Mouse (Mus musculus) lung, postnatal 0 days (tissue): ENCODE results near the gene Mettl16. TPM values are rescaled to one million over a fixed set of nuclear protein-coding genes. Genes with fewer than 3 reads are reported as not detected.
A peak's percentile ranks its signal among the peaks of the same experiment; 100 is the strongest.

ENCODE experiments used
- ATAC-seq: fragments of 200-750 bp; cut with Nextera tagmentation; 2 replicates; pipeline ENCODE4 v1.8.0; 2017; ENCODE audit warnings: moderate library complexity
- DNase-seq: peaks from one replicate; pipeline ENCODE4 v3.0.0-alpha.2; 2016; ENCODE audit warnings: low spot score
- H3K27ac ChIP-seq: fragments of 300-500 bp; sonication (generic); 2 replicates; pipeline ENCODE4 v1.5.1; 2014; ENCODE audit warnings: antibody characterized with exemption, mild to moderate bottlenecking, low read length, mixed read lengths
- H3K27me3 ChIP-seq: fragments of 300-500 bp; sonication (generic); replicated peaks from 2 replicates; pipeline ENCODE4 v1.6.1; 2014; ENCODE audit warnings: low read length, mixed read lengths; ENCODE audit not compliant: insufficient read depth
- H3K36me3 ChIP-seq: fragments of 300-500 bp; sonication (generic); 2 replicates; pipeline ENCODE4 v1.6.1; 2014; ENCODE audit warnings: low read length, mixed read lengths; ENCODE audit not compliant: insufficient read depth
- H3K4me1 ChIP-seq: fragments of 300-500 bp; sonication (generic); 2 replicates; pipeline ENCODE4 v1.6.1; 2014; ENCODE audit warnings: antibody characterized with exemption, low read depth, low read length, mixed read lengths; ENCODE audit not compliant: insufficient read depth
- H3K4me2 ChIP-seq: fragments of 300-500 bp; sonication (generic); replicated peaks from 2 replicates; pipeline ENCODE4 v1.6.1; 2014; ENCODE audit warnings: low read depth, mild to moderate bottlenecking, low read length, moderate library complexity, mixed read lengths
- H3K4me3 ChIP-seq: fragments of 300-500 bp; sonication (generic); 2 replicates; pipeline ENCODE4 v1.5.1; 2014; ENCODE audit warnings: low read depth, low read length
- H3K9ac ChIP-seq: fragments of 300-500 bp; sonication (generic); replicated peaks from 2 replicates; pipeline ENCODE4 v1.6.1; 2014; ENCODE audit warnings: low read depth, mild to moderate bottlenecking
- H3K9me3 ChIP-seq: fragments of 300-500 bp; sonication (generic); 2 replicates; pipeline ENCODE4 v1.6.1; 2016; ENCODE audit warnings: low read length, mixed read lengths
- CTCF ChIP-seq: IDR thresholded peaks from 2 replicates; pipeline ENCODE4 v1.5.1; 2016; ENCODE audit warnings: antibody characterized with exemption, mild to moderate bottlenecking
- EP300 ChIP-seq: IDR thresholded peaks from 2 replicates; pipeline ENCODE4 v1.6.1; 2016; ENCODE audit warnings: antibody characterized with exemption, mild to moderate bottlenecking, control low read depth
- WGBS: fragments of 180-500 bp; shearing (Covaris S2); extraction: QIAGEN DNeasy Blood & Tissue Kit; methylation state at CpG from one replicate; pipeline ENCODE4 v1.1.7; 2014; 5-methylcytosine and 5-hydroxymethylcytosine counted together
- microRNA-seq: library from miRNA; unstranded; fragments of <30 nt; microRNA quantifications from one replicate; pipeline ENCODE4, GENCODE M21; 2016
- polyA plus RNA-seq: library from polyadenylated mRNA; unstranded; fragments of >200 nt; fragmentation: Nextera tagmentation; extraction: Ambion mirVana; gene quantifications from 2 replicates; pipeline ENCODE4 v1.2.1, GENCODE M21; 2015

The Mettl16 gene
- polyA plus RNA-seq, 1 experiment from 2014 or later = 13.7 TPM

- ATAC-seq (no peak), DNase-seq (no peak)
- H3K4me3 ChIP-seq = no peak overlapping the region
- no peak overlapping the region for H3K9ac ChIP-seq
- WGBS = 87% methylated on average over 13 of the region's 13 CpGs
- no peaks in the 10 kb centered on the region for H3K27me3 ChIP-seq
- no peaks in the 10 kb centered on the region; the same call in none of the 2 replicates for H3K4me1 ChIP-seq
- TF ChIP-seq CTCF (no peak), EP300 (no peak)
- no peak overlapping the region for H3K4me2 ChIP-seq
- no peaks in the 10 kb centered on the region for H3K9me3 ChIP-seq
- no peak overlapping the region for H3K27ac ChIP-seq
- no peaks in the 10 kb centered on the region for H3K36me3 ChIP-seq
These were observed 97.6 kb downstream of the Mettl16 start for GRCm38 (mm10) chr11:74868046-74868760.

- no peaks in the 10 kb centered on the region; the same call in none of the 2 replicates for H3K4me1 ChIP-seq
- H3K9me3 ChIP-seq = no peaks in the 10 kb centered on the region
- TF ChIP-seq EP300 = no peak
- no peak for TF ChIP-seq CTCF
- H3K27ac ChIP-seq = no peak overlapping the region
- H3K4me2 ChIP-seq = no peak overlapping the region
- DNase-seq = no peak
- 81% methylated on average over 6 of the region's 6 CpGs for WGBS
- no peak overlapping the region for H3K4me3 ChIP-seq
- no peaks in the 10 kb centered on the region for H3K36me3 ChIP-seq
- no peaks in the 10 kb centered on the region for H3K27me3 ChIP-seq
- ATAC-seq = no peak
- no peak overlapping the region for H3K9ac ChIP-seq
These were observed 99.0 kb downstream of the Mettl16 start for GRCm38 (mm10) chr11:74869603-74870002.

- Histone ChIP-seq H3K9me3 (no peaks in the 10 kb centered on the region), H3K4me3 (no peak overlapping the region), H3K27me3 (no peaks in the 10 kb centered on the region), H3K36me3 (no peaks in the 10 kb centered on the region), H3K9ac (no peak overlapping the region), H3K27ac (no peak overlapping the region; the same call in 1 of the 2 replicates), H3K4me1 (no peaks in the 10 kb centered on the region; the same call in none of the 2 replicates), H3K4me2 (no peak overlapping the region)
- peak; percentile 60 for ATAC-seq
- DNase-seq = peak; percentile 32
- TF ChIP-seq EP300 (0 out of 2 replicates have a peak, but pooled peaks have one; percentile 23), CTCF (no peak)
- WGBS = 42% methylated on average over 4 of the region's 4 CpGs
These were observed 99.9 kb downstream of the Mettl16 start for GRCm38 (mm10) chr11:74870544-74870943.

GRCm38 (mm10) chr11:74870991-74871622, 100.5 kb downstream of the Mettl16 start:
- no peaks in the 10 kb centered on the region for H3K9me3 ChIP-seq
- no peak overlapping the region for H3K4me2 ChIP-seq
- no peaks in the 10 kb centered on the region for H3K36me3 ChIP-seq
- no peaks in the 10 kb centered on the region; the same call in none of the 2 replicates for H3K4me1 ChIP-seq
- H3K9ac ChIP-seq = no peak overlapping the region
- DNase-seq (peak; percentile 44), ATAC-seq (peak; percentile 64)
- H3K4me3 ChIP-seq = no peak overlapping the region
- TF ChIP-seq EP300 (no peak), CTCF (peak; percentile 31)
- WGBS = 31% methylated on average over 12 of the region's 12 CpGs
- H3K27ac ChIP-seq = no peak overlapping the region; the same call in 1 of the 2 replicates
- H3K27me3 ChIP-seq = no peaks in the 10 kb centered on the region

- H3K4me3 ChIP-seq = no peak overlapping the region
- no peak for DNase-seq
- H3K9me3 ChIP-seq = no peaks in the 10 kb centered on the region
- ATAC-seq = no peak
- H3K36me3 ChIP-seq = no peaks in the 10 kb centered on the region
- no peak overlapping the region for H3K27ac ChIP-seq
- H3K9ac ChIP-seq = no peak overlapping the region
- H3K27me3 ChIP-seq = no peaks in the 10 kb centered on the region
- no peak overlapping the region for H3K4me2 ChIP-seq
- 62% methylated on average over 3 of the region's 3 CpGs for WGBS
- no peak for TF ChIP-seq CTCF
- no peak for TF ChIP-seq EP300
- no peaks in the 10 kb centered on the region; the same call in none of the 2 replicates for H3K4me1 ChIP-seq
These were observed 104.0 kb downstream of the Mettl16 start for GRCm38 (mm10) chr11:74874630-74875029.

- no peaks in the 10 kb centered on the region for H3K27me3 ChIP-seq
- 8% methylated on average over 9 of the region's 9 CpGs for WGBS
- H3K9ac ChIP-seq = no peak overlapping the region
- TF ChIP-seq EP300 (no peak), CTCF (no peak)
- H3K36me3 ChIP-seq = no peaks in the 10 kb centered on the region
- H3K9me3 ChIP-seq = no peaks in the 10 kb centered on the region
- DNase-seq (peak; percentile 75), ATAC-seq (peak; percentile 86)
- H3K4me3 ChIP-seq = no peak overlapping the region
- H3K27ac ChIP-seq = no peak overlapping the region
- no peaks in the 10 kb centered on the region; the same call in 1 of the 2 replicates for H3K4me1 ChIP-seq
- H3K4me2 ChIP-seq = 0 out of 2 replicates have a peak overlapping the region, but pooled peaks have one; percentile 17
These were observed 106.2 kb downstream of the Mettl16 start for GRCm38 (mm10) chr11:74876801-74877200.

Small RNAs within 50 kb of the gene (microRNA-seq; reads per million reads assigned to microRNA genes)
- gene Mir6926 = not detected

Other genes with a start within 250 kb of the Mettl16 start
- 1.1 and 1.2 TPM in 2 replicates for gene Rap1gap2, start 159.9 kb upstream of the Mettl16 start, polyA plus RNA-seq
- 0.69 and 0.85 TPM in 2 replicates for gene Ccdc92b, start 151.2 kb upstream of the Mettl16 start, polyA plus RNA-seq
- gene Cluh, start 121.3 kb upstream of the Mettl16 start, polyA plus RNA-seq = 8.2 and 9.2 TPM in 2 replicates
- gene Pafah1b1, start 46.2 kb upstream of the Mettl16 start, polyA plus RNA-seq = 49.1 and 60.8 TPM in 2 replicates
- gene Mnt, start 60.1 kb downstream of the Mettl16 start, polyA plus RNA-seq = 4.7 and 4.9 TPM in 2 replicates
- gene Sgsm2, start 126.2 kb downstream of the Mettl16 start, polyA plus RNA-seq = 2.5 and 2.6 TPM in 2 replicates
- gene Tsr1, start 127.2 kb downstream of the Mettl16 start, polyA plus RNA-seq = 11.4 and 12.7 TPM in 2 replicates
- 9.9 and 11.0 TPM in 2 replicates for gene Smg6, start 155.0 kb downstream of the Mettl16 start, polyA plus RNA-seq
- 11.9 and 12.9 TPM in 2 replicates for gene Srr, start 155.1 kb downstream of the Mettl16 start, polyA plus RNA-seq